Mouse (Mus musculus) heart, embryonic 16.5 days (tissue): ENCODE data around the gene Blmh. TPM values are rescaled to one million over a fixed set of nuclear protein-coding genes. Genes with fewer than 3 reads are reported as not detected.

Source experiments
- ATAC-seq: fragments of 200-750 bp; cut with Nextera tagmentation; replicated peaks from 2 replicates; pipeline ENCODE4 v1.8.0; 2017; ENCODE audit warnings: moderate number of reproducible peaks; ENCODE audit not compliant: insufficient read depth, low FRiP score; ENCODE audit errors: extremely low read depth
- H3K27ac ChIP-seq: fragments of 300-500 bp; sonication (generic); 2 replicates; pipeline ENCODE4 v1.5.1; 2014; ENCODE audit warnings: mild to moderate bottlenecking, low read length, control low read depth, moderate library complexity
- H3K27me3 ChIP-seq: fragments of 300-500 bp; sonication (generic); 2 replicates; pipeline ENCODE4 v1.6.1; 2014; ENCODE audit warnings: low read length, mixed read lengths; ENCODE audit not compliant: control insufficient read depth, insufficient read depth
- H3K36me3 ChIP-seq: fragments of 300-500 bp; sonication (generic); 2 replicates; pipeline ENCODE4 v1.6.1; 2014; ENCODE audit not compliant: control insufficient read depth, insufficient read depth
- H3K4me1 ChIP-seq: fragments of 300-500 bp; sonication (generic); 2 replicates; pipeline ENCODE4 v1.6.1; 2014; ENCODE audit warnings: low read length, mixed read lengths; ENCODE audit not compliant: control insufficient read depth, insufficient read depth
- H3K4me2 ChIP-seq: fragments of 300-500 bp; sonication (generic); 2 replicates; pipeline ENCODE4 v1.6.1; 2014; ENCODE audit warnings: low read depth, mild to moderate bottlenecking, control low read depth, low read length
- H3K4me3 ChIP-seq: fragments of 300-500 bp; sonication (generic); 2 replicates; pipeline ENCODE4 v1.5.1; 2014; ENCODE audit warnings: mild to moderate bottlenecking, control low read depth, low read length
- H3K9ac ChIP-seq: fragments of 300-500 bp; sonication (generic); 2 replicates; pipeline ENCODE4 v1.6.1; 2014; ENCODE audit warnings: low read length, control low read depth
- H3K9me3 ChIP-seq: fragments of 300-500 bp; sonication (generic); replicated peaks from 2 replicates; pipeline ENCODE4 v1.6.1; 2016; ENCODE audit warnings: low read length; ENCODE audit not compliant: control insufficient read depth
- WGBS: fragments of 180-500 bp; shearing (Covaris S2); extraction: QIAGEN DNeasy Blood & Tissue Kit; methylation state at CpG from one replicate; pipeline ENCODE4 v1.1.7; 2014; 5-methylcytosine and 5-hydroxymethylcytosine counted together
- polyA plus RNA-seq: library from polyadenylated mRNA; unstranded; fragments of >200 nt; fragmentation: Nextera tagmentation; extraction: Ambion mirVana; gene quantifications from 2 replicates; pipeline ENCODE4 v1.2.1, GENCODE M21; 2015

Blmh gene
- polyA plus RNA-seq, 1 experiment from 2014 or later: 107 TPM

- H3K9ac ChIP-seq: no peak overlapping the region
Measured at GRCm38 (mm10) chr11:76896360-76896759, 28.2 kb upstream of the Blmh start.

GRCm38 (mm10) chr11:76897126-76897525 is 27.5 kb upstream of the Blmh start:
- no peak for ATAC-seq
- H3K9ac ChIP-seq: no peak overlapping the region
- H3K27me3 ChIP-seq: no peaks in the 10 kb centered on the region
- no peaks in the 10 kb centered on the region for H3K36me3 ChIP-seq
- WGBS: 27% methylated on average over 1 of the region's 1 CpGs
- no peak overlapping the region for H3K27ac ChIP-seq
- no peak overlapping the region for H3K4me3 ChIP-seq
- H3K9me3 ChIP-seq: no peaks in the 10 kb centered on the region
- 0 out of 2 replicates have a peak, but pooled peaks cover 4% of the 10 kb centered on the region for H3K4me1 ChIP-seq
- no peak overlapping the region for H3K4me2 ChIP-seq

More at GRCm38 (mm10) chr11:76896360-76896759, 28.2 kb upstream of the Blmh start:
- no peak for ATAC-seq
- H3K36me3 ChIP-seq: no peaks in the 10 kb centered on the region
- no peaks in the 10 kb centered on the region for H3K27me3 ChIP-seq
- H3K4me1 ChIP-seq: 0 out of 2 replicates have a peak, but pooled peaks cover 4% of the 10 kb centered on the region
- H3K4me3 ChIP-seq: no peak overlapping the region
- no peak overlapping the region for H3K27ac ChIP-seq
- H3K4me2 ChIP-seq: no peak overlapping the region
- no peaks in the 10 kb centered on the region for H3K9me3 ChIP-seq
- WGBS: 39% methylated on average over 6 of the region's 6 CpGs

GRCm38 (mm10) chr11:76897871-76898270 is 26.7 kb upstream of the Blmh start:
- no peaks in the 10 kb centered on the region for H3K27me3 ChIP-seq
- no peaks in the 10 kb centered on the region for H3K9me3 ChIP-seq
- WGBS: 49% methylated on average over 3 of the region's 3 CpGs
- H3K4me1 ChIP-seq: 0 out of 2 replicates have a peak, but pooled peaks cover 4% of the 10 kb centered on the region
- no peak for ATAC-seq
- H3K36me3 ChIP-seq: no peaks in the 10 kb centered on the region
- no peak overlapping the region for H3K27ac ChIP-seq
- H3K4me3 ChIP-seq: no peak overlapping the region
- no peak overlapping the region for H3K9ac ChIP-seq
- H3K4me2 ChIP-seq: no peak overlapping the region

GRCm38 (mm10) chr11:76898751-76899150 is 25.9 kb upstream of the Blmh start:
- 83% methylated on average over 3 of the region's 3 CpGs for WGBS

GRCm38 (mm10) chr11:76899758-76900738 is 24.6 kb upstream of the Blmh start:
- Histone ChIP-seq H3K27me3 (no peaks in the 10 kb centered on the region), H3K27ac (no peak overlapping the region), H3K36me3 (no peaks in the 10 kb centered on the region), H3K9ac (no peak overlapping the region), H3K4me3 (no peak overlapping the region), H3K9me3 (no peaks in the 10 kb centered on the region), H3K4me1 (no peaks in the 10 kb centered on the region), H3K4me2 (no peak overlapping the region)
- 55% methylated on average over 5 of the region's 5 CpGs for WGBS
- no peak for ATAC-seq

More at GRCm38 (mm10) chr11:76898751-76899150, 25.9 kb upstream of the Blmh start:
- Histone ChIP-seq H3K9ac (no peak overlapping the region), H3K9me3 (no peaks in the 10 kb centered on the region), H3K4me2 (no peak overlapping the region), H3K27me3 (no peaks in the 10 kb centered on the region), H3K4me1 (no peaks in the 10 kb centered on the region), H3K4me3 (no peak overlapping the region), H3K27ac (no peak overlapping the region), H3K36me3 (no peaks in the 10 kb centered on the region)
- no peak for ATAC-seq

- no peak within 1 kb of the TSS for H3K27ac ChIP-seq
- WGBS: 64% methylated on average over 7 of the region's 7 CpGs
- no peaks in the 10 kb centered on the region for H3K9me3 ChIP-seq
- no peaks in the 10 kb centered on the region for H3K4me1 ChIP-seq
- no peak within 1 kb of the TSS for H3K4me2 ChIP-seq
- H3K9ac ChIP-seq: no peak within 1 kb of the TSS
- H3K4me3 ChIP-seq: no peak within 1 kb of the TSS
- H3K27me3 ChIP-seq: no peaks in the 10 kb centered on the region
- ATAC-seq: no peak
- H3K36me3 ChIP-seq: no peaks in the 10 kb centered on the region
Measured at GRCm38 (mm10) chr11:76901579-76902361, 22.8 kb upstream of the Blmh start, which contains the start of gene Tmigd1. Tmigd1 (plus strand) TSS chr11:76902159.

- ATAC-seq: no peak
- no peaks in the 10 kb centered on the region for H3K36me3 ChIP-seq
- H3K27me3 ChIP-seq: no peaks in the 10 kb centered on the region
- H3K9me3 ChIP-seq: no peaks in the 10 kb centered on the region
- no peak overlapping the region for H3K9ac ChIP-seq
- H3K4me1 ChIP-seq: no peaks in the 10 kb centered on the region
- no peak overlapping the region for H3K4me2 ChIP-seq
- H3K27ac ChIP-seq: no peak overlapping the region
- H3K4me3 ChIP-seq: no peak overlapping the region
- WGBS: 88% methylated on average over 2 of the region's 2 CpGs
Measured at GRCm38 (mm10) chr11:76904340-76904739, 20.3 kb upstream of the Blmh start.

- no peak overlapping the region for H3K27ac ChIP-seq
- no peak overlapping the region for H3K4me2 ChIP-seq
- WGBS: 90% methylated on average over 7 of the region's 7 CpGs
- no peak for ATAC-seq
- no peaks in the 10 kb centered on the region for H3K9me3 ChIP-seq
- no peaks in the 10 kb centered on the region for H3K27me3 ChIP-seq
- H3K4me3 ChIP-seq: no peak overlapping the region
- no peaks in the 10 kb centered on the region for H3K36me3 ChIP-seq
- H3K4me1 ChIP-seq: peaks cover 19% of the 10 kb centered on the region
- H3K9ac ChIP-seq: no peak overlapping the region
Measured at GRCm38 (mm10) chr11:76908651-76909050, 16.0 kb upstream of the Blmh start.
